Mouse (Mus musculus) retina, embryonic 14.5 days (tissue): ENCODE results near the gene Csnk1e.

Experiments
- DNase-seq: peaks from one replicate; pipeline ENCODE4 v3.0.0-alpha.2; 2015; ENCODE audit warnings: low spot score

Csnk1e gene

GRCm38 (mm10) chr15:79442961-79443518 is 12.3 kb downstream of the Csnk1e start:
- DNase-seq: no peak

DNA sequence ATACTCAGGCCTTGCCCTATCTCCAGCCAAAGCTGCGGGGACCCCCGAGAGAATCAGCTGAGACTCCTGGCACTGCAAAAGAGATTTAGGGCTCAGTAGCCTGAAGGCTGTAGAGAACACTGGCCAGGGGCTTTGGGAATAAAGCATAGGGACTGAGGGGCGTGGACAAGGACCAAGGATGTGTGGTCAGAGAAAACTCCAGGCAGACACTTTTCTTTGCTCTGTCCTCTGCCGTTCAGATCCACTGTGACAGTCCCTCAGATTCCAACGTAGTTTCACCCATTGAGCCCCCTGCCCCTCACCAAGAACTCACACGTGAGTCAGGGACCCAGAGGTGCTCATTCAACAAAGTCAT is 13.1 kb downstream of the Csnk1e start:
- no peak for DNase-seq

DNA sequence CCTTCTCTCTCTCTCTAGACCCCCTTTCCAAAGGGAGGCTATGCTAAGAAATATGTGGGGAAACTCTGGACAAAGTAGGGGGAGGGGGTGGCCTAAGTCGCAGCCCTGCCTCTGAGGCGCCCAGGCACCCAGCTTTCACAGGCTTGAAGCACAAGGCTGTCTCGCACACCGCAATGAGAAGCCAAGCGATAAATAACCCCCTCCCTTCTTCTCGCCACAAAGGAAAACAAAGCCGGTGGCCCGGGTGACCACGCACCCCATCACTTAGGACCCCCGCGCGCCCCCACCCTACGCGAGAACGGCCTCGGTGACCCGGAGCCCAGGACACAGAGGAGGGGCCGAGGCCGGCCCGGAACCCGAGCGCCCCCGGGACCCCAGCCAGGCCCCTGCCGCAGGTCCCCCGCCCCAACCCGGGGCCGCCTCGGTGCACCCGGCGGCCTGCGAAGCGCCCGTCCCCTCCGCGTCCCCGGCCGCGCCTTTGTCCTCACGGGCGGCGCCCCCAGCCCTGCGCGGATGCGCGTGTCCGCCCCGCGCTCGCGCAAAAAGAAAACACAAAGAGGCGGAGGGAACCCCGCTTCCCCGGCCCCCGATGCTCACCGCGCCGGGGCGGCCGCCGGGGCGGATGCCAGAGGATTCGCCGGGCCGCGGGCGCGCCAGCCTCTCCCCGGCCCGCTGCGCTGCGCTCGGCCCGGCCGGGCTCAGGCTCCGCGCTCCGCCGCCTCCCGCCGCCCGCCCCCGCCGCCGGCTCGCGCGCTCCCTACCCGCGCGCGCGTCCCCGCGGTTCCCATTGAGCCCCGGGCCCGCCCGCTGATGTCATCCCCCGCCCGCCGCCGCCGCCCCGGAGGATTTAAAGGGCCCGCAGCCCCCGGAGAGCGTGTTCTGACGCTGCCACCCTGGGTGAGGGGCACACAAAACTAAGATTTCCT is 13.8 kb downstream of the Csnk1e start:
- DNase-seq: peak; percentile 79

DNA sequence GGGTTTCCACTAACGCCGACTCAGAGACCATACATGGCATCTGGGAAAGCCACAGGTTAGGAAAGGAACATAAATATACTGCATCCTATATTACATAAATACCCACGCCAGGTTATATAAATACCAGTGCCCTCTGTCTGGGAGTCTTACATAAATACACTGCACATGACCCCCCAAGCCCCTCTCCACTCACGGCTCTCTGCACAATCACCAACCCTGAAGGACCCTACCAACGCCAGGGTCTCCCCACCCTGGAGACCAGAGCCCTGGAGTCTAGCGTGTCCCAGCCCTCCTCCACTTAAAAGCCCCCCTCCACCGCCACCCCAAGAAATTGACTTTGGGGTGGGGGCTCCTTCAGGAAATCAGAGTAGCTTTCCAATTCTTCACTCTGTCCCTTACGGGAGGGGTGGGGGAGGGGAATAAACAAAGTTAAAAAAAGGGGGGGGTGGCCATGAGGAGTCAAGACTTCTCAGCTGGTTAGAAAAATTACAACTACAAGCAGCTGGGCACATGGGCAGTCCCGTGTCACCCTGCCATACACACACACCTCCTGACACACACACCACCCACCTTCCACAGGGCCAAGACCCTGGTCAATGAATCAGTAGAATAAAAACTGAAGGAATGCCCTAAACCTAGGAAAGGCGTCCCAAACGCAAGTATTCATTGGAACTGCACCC is 14.6 kb downstream of the Csnk1e start:
- DNase-seq: no peak

DNA sequence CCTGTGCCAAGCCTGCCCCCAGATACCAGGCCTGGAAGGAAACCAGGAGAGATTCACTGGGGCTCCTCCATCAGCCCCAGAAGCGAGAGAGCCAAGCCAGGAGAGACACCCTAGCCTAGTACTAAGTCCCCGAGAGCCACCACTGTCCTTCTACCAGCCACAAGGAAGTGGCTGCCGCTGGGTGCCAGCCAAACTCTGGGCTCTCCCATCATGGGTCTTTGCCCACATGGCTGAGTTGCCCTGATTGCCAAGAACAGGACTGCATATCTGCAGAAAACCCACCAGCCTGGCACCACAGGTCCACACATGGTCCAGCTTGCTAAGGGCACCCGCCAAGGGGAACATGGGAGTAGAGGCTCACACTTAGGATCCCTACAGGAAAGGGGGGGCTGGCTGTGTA is 15.1 kb downstream of the Csnk1e start:
- DNase-seq: no peak

DNA sequence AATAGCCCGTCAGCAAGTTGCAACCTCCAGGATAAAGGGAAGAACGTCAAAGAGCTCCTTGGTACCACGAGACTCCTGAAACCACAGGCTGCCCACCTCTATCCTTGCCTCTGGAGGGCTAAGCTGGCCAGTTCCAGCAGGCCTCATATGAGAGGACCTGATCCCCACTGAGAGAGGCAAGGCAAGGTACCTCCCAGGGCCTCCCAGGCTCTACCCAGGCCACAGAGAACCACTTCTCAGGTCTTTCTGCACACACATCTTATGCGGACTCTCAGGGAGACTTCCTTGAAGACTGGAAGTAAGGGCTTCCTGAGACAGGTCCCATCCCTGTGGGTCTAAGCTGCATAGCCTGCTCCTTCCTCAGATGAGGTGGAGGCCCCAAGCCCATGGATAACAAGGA is 16.0 kb downstream of the Csnk1e start:
- no peak for DNase-seq

DNA sequence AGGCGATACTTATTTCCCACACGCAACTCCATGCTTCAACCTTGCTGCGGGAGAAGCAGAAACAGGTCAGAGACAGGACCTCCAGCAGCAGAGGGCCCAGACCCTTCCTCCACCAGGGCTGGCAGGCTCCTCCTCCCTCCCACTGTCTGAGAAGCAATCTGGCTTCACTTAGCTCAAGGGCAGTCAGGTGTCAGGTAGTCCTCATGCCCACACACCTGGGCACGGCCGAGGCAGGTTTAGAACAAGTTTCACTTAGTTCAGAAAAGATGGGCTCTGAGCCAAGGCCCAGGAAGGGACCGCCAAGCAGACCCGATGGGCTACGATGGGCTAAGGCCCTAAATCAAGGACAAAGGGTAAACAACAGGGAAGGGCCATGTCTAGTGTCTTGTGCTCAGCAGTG is 16.6 kb downstream of the Csnk1e start:
- no peak for DNase-seq

DNA sequence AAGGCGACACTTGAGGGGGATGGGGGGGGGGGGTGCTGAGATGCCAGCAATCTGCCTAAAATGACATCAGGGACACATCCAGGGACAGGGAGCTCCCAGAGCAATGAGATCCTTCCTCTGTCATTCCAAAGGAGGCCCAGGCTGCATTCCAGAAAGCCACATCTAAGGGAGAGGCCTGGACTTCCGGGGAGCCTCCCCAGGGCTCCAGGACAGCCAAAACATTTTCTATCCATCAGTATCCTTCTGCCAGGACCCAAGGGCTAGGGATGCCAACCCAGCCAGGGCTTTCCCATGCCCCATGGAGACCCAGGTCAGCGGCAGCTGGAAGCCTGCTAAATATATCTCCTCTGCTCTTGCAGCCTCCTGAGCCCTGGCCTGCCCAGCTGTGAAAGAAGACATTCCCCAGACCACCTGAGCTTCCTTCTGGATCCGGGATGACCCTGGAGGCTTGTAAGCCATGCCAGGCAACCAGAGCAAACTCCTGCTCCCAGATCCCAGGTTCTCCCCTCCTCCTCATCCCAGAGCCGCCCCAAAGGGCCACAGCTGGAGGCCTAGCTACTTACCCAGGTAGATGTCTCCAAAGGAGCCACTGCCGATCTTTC is 17.1 kb downstream of the Csnk1e start:
- no peak for DNase-seq

GRCm38 (mm10) chr15:79437541-79438208 is 17.7 kb downstream of the Csnk1e start:
- no peak for DNase-seq

- DNase-seq: no peak
These were observed 18.9 kb downstream of the Csnk1e start for GRCm38 (mm10) chr15:79436481-79436921.

DNA sequence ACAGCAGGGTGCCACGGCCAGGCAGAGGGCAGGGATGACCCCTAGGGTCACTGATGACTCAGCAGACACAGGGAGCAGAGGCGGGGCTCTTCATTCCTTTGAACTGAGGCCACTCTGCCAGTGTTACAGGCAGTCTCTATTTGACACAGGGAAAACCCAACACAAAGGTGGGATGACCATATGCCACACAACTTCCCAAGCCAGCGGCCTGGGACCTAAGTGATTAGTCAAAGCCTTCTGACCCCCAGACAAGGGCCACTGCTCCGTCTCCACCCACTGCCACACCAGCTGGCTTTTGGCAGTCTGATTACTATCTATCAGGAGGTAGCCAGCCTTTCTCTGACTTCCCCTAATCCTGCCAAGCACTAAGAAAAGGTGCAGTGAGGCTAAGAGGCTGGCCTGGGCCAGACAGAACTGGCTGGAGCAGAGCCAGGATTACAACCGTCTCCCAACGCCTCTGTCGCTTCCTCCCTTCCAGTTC is 20.1 kb downstream of the Csnk1e start:
- no peak for DNase-seq

- no peak for DNase-seq
These were observed 22.5 kb downstream of the Csnk1e start for GRCm38 (mm10) chr15:79432892-79433291.

GRCm38 (mm10) chr15:79432328-79432727 is 23.0 kb downstream of the Csnk1e start:
- no peak for DNase-seq

DNA sequence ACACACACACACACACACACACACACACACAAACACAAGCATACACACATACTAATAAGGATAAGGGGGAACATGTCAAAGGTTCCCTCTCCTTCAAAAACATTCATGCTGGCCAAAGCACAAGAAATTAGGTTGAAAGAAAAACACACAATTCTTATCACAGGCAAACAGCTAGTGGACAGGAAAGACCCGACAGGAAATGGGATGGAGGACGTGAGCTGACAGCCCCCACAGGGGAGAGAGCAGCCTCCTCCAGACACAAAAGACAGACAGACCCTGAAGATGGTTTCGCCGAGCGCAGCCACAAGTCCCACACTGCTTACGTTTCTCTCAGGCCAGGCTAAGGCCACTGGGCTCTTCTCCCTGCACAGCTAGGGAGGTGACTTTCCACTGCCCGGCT is 23.4 kb downstream of the Csnk1e start:
- no peak for DNase-seq

DNA sequence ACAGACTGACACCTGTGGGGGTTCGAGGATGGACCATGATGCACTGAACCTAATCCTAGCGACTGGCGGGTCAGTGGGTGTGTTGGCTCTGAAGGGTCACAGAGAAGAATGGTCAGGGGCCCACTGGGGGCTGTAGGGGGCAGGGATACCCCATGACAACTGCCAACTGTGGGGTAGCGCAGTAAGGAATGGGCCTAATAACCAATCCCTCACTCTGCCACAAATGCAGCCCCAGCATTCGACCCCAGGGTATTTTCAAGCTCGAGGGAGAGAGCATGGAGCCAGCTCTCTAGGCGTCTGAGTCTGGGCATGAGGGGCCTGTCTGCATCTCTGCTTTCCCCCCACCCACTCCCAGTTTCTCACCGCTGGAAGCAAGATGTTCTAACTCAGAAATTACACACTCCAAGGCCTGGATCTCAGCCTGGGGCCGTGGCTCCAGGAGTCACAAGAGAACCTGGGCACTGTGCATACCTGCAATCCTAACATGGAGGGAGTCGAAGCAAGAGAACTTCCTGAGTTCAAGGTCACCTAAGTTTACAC is 24.8 kb downstream of the Csnk1e start:
- no peak for DNase-seq

GRCm38 (mm10) chr15:79429994-79430393 is 25.4 kb downstream of the Csnk1e start:
- DNase-seq: no peak

DNA sequence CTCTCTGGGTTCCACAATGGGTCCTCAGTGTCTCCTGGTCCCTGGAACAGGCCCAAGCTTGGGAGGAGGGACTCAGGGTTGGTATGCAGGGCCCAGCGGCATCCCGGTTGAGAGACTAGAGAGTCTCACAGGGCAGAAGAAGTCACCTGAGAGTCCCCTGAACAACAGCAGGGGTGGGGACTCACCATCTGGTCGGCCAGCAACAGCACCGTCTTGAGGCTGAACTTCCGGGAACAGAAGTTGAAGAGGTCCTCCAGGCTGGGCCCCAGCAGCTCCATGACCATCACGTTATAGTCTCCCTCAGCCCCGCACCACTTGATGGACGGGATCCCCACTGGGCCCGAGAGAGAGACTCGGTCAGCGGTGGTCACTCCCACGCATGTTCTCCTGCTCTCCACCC is 25.8 kb downstream of the Csnk1e start:
- DNase-seq: no peak

DNA sequence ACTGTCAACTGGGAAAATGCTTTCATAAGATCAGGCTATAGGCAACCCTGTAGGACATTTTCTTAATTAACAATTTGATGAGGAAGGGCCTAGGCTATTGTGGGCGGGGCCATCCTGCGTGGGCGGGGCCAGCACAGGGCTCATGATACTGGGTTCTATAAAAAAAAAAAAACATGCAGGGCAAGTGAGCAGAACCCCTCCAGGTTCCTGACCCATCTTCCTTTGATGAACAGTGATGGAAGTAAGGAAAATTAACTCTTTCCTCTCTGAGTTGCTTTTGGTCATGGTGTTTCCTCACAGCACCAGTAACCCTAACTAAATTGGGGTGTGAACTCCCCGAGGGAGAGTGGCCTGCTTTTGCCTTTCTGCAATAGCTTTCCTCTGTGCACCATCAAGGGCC is 26.8 kb downstream of the Csnk1e start:
- no peak for DNase-seq

DNA sequence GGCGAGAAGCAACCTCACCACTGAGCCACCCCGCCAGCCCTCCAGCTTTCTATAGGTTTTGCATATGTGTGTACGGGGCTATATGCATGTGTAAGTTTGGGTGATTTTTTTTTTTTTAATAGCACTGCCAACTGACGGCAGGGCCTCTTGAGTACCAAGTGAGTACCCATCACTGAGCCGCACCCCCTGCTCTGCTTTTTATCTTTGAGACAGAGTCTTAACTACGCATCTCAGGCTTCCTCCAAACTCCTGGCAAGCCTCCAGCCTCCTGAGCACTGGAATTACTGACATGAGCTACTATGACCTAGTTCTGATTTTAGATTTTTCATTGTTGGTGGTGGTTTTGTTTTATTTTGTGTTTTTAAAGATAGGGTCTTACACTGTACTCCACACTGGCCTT is 27.9 kb downstream of the Csnk1e start:
- no peak for DNase-seq

- DNase-seq: no peak
These were observed 29.9 kb downstream of the Csnk1e start for GRCm38 (mm10) chr15:79425516-79425915.

DNA sequence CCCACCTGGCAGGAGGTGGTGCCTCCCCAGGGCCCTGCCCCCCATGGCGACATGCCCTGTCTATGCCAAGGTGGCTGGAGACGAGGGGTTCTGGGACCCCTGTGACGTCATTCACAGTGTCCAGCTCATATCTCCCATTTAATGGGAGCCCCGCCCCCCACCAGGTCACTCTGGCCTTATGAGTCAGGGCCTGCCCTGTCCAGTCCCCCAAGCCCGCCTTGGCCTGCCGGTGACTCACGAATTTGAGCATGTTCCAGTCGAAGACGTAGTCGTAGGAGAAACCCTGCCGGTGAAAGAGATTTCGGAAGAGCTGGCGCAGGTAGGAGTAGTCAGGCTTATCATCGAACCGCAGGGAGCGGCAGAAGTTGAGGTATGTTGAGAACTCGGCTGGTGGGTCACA is 30.8 kb downstream of the Csnk1e start:
- no peak for DNase-seq
